Mouse (Mus musculus): Measurements from ENCODE around the gene Dnah5. TPM values are rescaled to one million over a fixed set of nuclear protein-coding genes. Genes with fewer than 3 reads are reported as not detected.
"Not testable (repeated sequence)": the region's sequence is repeated elsewhere in the genome, so short reads cannot be mapped to it uniquely, and the experiment has no call there.

Dnah5 gene
- polyA plus RNA-seq, 1 experiment from 2014 or later = 0.08 TPM

- not testable (repeated sequence) for H3K4me1 ChIP-seq; H3K4me2 ChIP-seq; H3K36me3 ChIP-seq (ENCODE audit: poor library complexity, severe bottlenecking); H3K9me3 ChIP-seq (replicated peaks); ATAC-seq; H3K27ac ChIP-seq; H3K9ac ChIP-seq; H3K4me3 ChIP-seq; H3K27me3 ChIP-seq
These were observed 190.2 kb downstream of the Dnah5 start for GRCm38 (mm10) chr15:28393723-28394122.

DNA sequence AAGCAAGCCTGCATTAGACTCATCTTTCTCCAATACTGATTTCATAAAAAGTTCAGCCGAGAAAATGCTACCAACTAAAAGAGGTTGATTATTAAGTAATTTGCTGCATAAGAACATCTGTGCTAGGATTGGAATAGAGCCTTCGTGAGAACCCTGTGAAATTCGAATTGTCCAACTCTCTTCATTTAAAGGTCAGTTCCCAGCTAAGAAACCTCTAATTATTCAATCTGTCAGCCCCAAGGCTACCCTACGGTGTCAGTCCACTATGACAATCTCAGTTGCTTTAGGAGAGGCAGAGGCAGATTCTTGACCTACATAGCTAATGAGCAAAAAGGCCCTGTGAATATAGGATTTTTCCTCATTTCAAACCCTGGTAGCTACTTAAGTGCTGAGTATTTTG, 191.9 kb downstream of the Dnah5 start:
- H3K9ac ChIP-seq = no peak overlapping the region
- no peak overlapping the region for H3K27ac ChIP-seq
- 84% methylated on average over 4 of the region's 4 CpGs for WGBS
- H3K4me1 ChIP-seq = peaks cover 11% of the 10 kb centered on the region; the same call in 1 of the 2 replicates
- H3K36me3 ChIP-seq (ENCODE audit: poor library complexity, severe bottlenecking) = no peaks in the 10 kb centered on the region
- no peaks in the 10 kb centered on the region for H3K27me3 ChIP-seq
- H3K4me2 ChIP-seq = no peak overlapping the region
- H3K9me3 ChIP-seq (replicated peaks) = no peaks in the 10 kb centered on the region
- H3K4me3 ChIP-seq = no peak overlapping the region
- ATAC-seq = no peak

- peaks cover 11% of the 10 kb centered on the region; the same call in 1 of the 2 replicates for H3K4me1 ChIP-seq
- H3K36me3 ChIP-seq (ENCODE audit: poor library complexity, severe bottlenecking) = no peaks in the 10 kb centered on the region
- no peaks in the 10 kb centered on the region for H3K27me3 ChIP-seq
- no peaks in the 10 kb centered on the region for H3K9me3 ChIP-seq (replicated peaks)
- 68% methylated on average over 1 of the region's 1 CpGs for WGBS
- no peak overlapping the region for H3K27ac ChIP-seq
- no peak overlapping the region for H3K9ac ChIP-seq
- H3K4me3 ChIP-seq = no peak overlapping the region
- peak; percentile 54 for ATAC-seq
- no peak overlapping the region for H3K4me2 ChIP-seq
These were observed 194.9 kb downstream of the Dnah5 start for GRCm38 (mm10) chr15:28398472-28398871.

DNA sequence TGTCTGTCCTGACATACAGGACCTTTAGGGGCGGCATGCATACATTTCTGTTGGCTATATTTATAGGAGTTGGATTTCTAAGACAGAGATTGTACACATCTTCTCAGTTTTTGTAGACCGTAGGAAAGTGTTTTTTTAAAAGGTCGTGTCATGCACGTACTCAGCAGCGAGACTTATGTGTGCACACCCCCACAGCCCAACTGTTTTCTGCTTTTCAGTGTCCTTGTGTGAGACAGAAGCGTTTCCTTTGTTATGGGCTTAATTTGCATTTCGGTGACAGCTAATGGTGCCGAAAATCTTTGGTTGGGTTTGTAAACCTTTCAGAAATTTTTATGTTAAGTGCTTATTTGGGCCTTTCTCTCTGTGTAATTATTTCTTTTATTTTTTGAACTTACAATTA, 195.7 kb downstream of the Dnah5 start:
- no peak overlapping the region for H3K9ac ChIP-seq
- ATAC-seq = peak; percentile 60; the same call in 1 of the 2 replicates
- no peak overlapping the region for H3K27ac ChIP-seq
- no peaks in the 10 kb centered on the region for H3K36me3 ChIP-seq (ENCODE audit: poor library complexity, severe bottlenecking)
- H3K4me3 ChIP-seq = no peak overlapping the region
- no peak overlapping the region for H3K4me2 ChIP-seq
- no peaks in the 10 kb centered on the region for H3K27me3 ChIP-seq
- H3K9me3 ChIP-seq (replicated peaks) = no peaks in the 10 kb centered on the region
- peaks cover 11% of the 10 kb centered on the region; the same call in 1 of the 2 replicates for H3K4me1 ChIP-seq
- WGBS = 44% methylated on average over 8 of the region's 8 CpGs

DNA sequence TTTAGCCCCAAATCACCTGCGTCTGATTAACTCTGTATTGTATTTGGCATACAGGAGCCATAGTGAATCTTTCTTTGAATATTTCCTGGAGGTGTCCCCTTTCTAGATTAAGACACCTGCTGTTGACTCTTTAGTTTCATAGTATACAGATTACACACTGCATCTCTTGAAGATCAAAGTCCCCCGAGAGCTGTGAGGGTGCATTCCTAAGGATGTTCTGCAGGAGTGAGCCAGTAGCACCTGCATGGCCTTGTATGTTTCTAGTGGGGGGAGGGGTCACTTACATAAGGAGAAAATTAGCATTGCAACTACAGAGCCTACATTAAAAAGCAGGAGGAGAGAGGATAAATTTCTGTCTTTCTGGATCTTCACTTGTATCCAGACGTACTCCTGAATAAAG, 201.1 kb downstream of the Dnah5 start:
- Histone ChIP-seq H3K9ac (no peak overlapping the region), H3K9me3 (replicated peaks) (no peaks in the 10 kb centered on the region), H3K27ac (no peak overlapping the region), H3K4me1 (no peaks in the 10 kb centered on the region), H3K36me3 (ENCODE audit: poor library complexity, severe bottlenecking) (no peaks in the 10 kb centered on the region), H3K4me3 (no peak overlapping the region), H3K27me3 (no peaks in the 10 kb centered on the region), H3K4me2 (no peak overlapping the region)
- 72% methylated on average over 3 of the region's 3 CpGs for WGBS
- no peak for ATAC-seq

- Histone ChIP-seq H3K4me1 (no peaks in the 10 kb centered on the region), H3K4me3 (no peak overlapping the region), H3K36me3 (ENCODE audit: poor library complexity, severe bottlenecking) (no peaks in the 10 kb centered on the region), H3K4me2 (no peak overlapping the region), H3K27ac (no peak overlapping the region), H3K9me3 (replicated peaks) (no peaks in the 10 kb centered on the region), H3K27me3 (no peaks in the 10 kb centered on the region), H3K9ac (no peak overlapping the region)
- no peak for ATAC-seq
- WGBS = 68% methylated on average over 2 of the region's 2 CpGs
These were observed 201.6 kb downstream of the Dnah5 start for GRCm38 (mm10) chr15:28405136-28405535.

DNA sequence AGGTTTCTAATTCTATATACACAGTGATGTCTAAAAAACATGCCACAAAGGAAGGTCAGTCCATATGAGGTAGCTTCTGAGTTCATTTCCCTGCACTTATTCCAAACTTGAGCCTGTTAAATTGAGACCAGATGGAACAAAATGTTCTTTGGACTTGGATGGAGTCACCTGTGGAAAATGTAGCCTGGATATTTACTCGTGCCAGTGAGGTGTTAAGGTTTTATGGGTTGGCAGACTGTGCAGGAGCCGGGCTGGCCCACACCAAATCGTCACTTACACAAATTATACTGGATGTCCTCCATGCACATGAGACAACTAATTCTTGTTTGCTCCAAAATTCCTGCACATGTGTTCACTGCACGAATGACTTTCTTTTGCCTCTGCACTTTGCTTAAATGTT, 236.2 kb downstream of the Dnah5 start:
- no peak overlapping the region for H3K4me2 ChIP-seq
- no peaks in the 10 kb centered on the region for H3K4me1 ChIP-seq
- no peak overlapping the region for H3K4me3 ChIP-seq
- no peaks in the 10 kb centered on the region for H3K27me3 ChIP-seq
- no peak overlapping the region for H3K9ac ChIP-seq
- H3K27ac ChIP-seq = no peak overlapping the region
- ATAC-seq = no peak
- H3K36me3 ChIP-seq (ENCODE audit: poor library complexity, severe bottlenecking) = no peaks in the 10 kb centered on the region
- WGBS = 91% methylated on average over 4 of the region's 4 CpGs
- no peaks in the 10 kb centered on the region for H3K9me3 ChIP-seq (replicated peaks)

DNA sequence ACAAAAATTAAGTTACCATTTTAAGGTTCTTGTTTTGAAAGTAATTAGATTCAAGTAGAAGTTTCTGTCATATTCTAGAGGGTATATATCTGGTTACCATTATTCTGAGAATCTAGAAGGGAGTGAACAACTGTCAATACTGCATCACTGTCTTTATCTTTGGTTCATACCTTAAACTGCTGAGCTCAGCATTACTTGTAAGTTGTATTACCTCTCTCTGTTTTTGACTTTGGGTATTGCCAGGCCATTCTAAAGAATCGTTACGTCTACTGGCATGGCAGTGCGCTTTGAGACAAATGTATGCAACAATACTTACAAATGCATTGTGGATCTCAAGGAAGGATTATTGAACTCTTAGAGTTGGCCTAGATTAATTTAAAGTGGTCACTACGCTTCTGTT, 240.9 kb downstream of the Dnah5 start:
- H3K27me3 ChIP-seq = no peaks in the 10 kb centered on the region
- ATAC-seq = no peak
- no peak overlapping the region for H3K4me3 ChIP-seq
- H3K4me1 ChIP-seq = no peaks in the 10 kb centered on the region
- no peaks in the 10 kb centered on the region for H3K9me3 ChIP-seq (replicated peaks)
- H3K36me3 ChIP-seq (ENCODE audit: poor library complexity, severe bottlenecking) = no peaks in the 10 kb centered on the region
- H3K4me2 ChIP-seq = no peak overlapping the region
- H3K27ac ChIP-seq = no peak overlapping the region
- WGBS = 96% methylated on average over 4 of the region's 4 CpGs
- H3K9ac ChIP-seq = no peak overlapping the region

GRCm38 (mm10) chr15:28461091-28461778, 257.7 kb downstream of the Dnah5 start:
- not testable (repeated sequence) for H3K4me1 ChIP-seq; H3K36me3 ChIP-seq (ENCODE audit: poor library complexity, severe bottlenecking); H3K27me3 ChIP-seq; H3K4me2 ChIP-seq; H3K9me3 ChIP-seq (replicated peaks); H3K9ac ChIP-seq; ATAC-seq; H3K4me3 ChIP-seq; H3K27ac ChIP-seq
- 93% methylated on average over 2 of the region's 2 CpGs for WGBS

GRCm38 (mm10) chr15:28466591-28467247, 263.2 kb downstream of the Dnah5 start:
- WGBS = 81% methylated on average over 3 of the region's 3 CpGs
- no peak overlapping the region for H3K9ac ChIP-seq
- H3K4me2 ChIP-seq = no peak overlapping the region
- H3K4me3 ChIP-seq = no peak overlapping the region
- H3K36me3 ChIP-seq (ENCODE audit: poor library complexity, severe bottlenecking) = no peaks in the 10 kb centered on the region
- no peaks in the 10 kb centered on the region for H3K9me3 ChIP-seq (replicated peaks)
- no peaks in the 10 kb centered on the region for H3K4me1 ChIP-seq
- H3K27ac ChIP-seq = no peak overlapping the region
- ATAC-seq = peak; percentile 80; the same call in 1 of the 2 replicates
- no peaks in the 10 kb centered on the region for H3K27me3 ChIP-seq

DNA sequence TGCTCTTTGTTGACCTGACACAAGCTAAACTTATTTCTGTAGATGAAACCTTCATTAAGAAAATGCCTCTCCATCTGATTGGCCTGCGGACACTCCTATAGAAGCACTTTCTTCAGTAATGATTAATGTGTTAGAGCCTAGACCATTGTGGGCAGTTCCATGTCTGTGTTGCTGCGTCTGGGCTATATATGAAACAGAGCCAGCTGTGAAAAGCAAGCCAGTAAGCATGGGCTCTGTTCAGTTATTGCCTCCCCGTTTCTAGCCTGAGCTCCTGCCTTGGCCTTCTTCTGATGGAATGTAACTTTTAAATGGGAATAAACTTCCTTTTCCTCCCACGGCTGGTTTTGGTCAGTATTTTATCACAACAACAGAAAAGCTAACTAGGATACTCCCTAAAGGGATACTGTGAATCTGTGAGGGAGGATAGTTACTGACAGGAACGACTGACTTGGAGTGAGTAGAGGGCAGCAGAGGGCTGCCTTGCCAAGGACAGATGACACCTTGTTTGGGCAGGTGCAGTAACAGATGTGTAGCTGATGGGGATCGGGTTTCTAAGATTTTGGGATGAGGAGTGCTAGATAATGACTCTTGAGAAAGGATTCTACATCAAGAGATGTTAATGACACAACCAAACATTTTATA, 270.3 kb downstream of the Dnah5 start:
- WGBS = 78% methylated on average over 6 of the region's 6 CpGs
- no peak for ATAC-seq
- Histone ChIP-seq H3K27me3 (no peaks in the 10 kb centered on the region), H3K4me2 (no peak overlapping the region), H3K4me3 (no peak overlapping the region), H3K27ac (no peak overlapping the region), H3K9me3 (replicated peaks) (no peaks in the 10 kb centered on the region), H3K4me1 (no peaks in the 10 kb centered on the region), H3K36me3 (ENCODE audit: poor library complexity, severe bottlenecking) (no peaks in the 10 kb centered on the region), H3K9ac (no peak overlapping the region)

- 58% methylated on average over 4 of the region's 4 CpGs for WGBS
These were observed 299.3 kb downstream of the Dnah5 start for GRCm38 (mm10) chr15:28502820-28503219.

More at GRCm38 (mm10) chr15:28502820-28503219, 299.3 kb downstream of the Dnah5 start:
- Histone ChIP-seq H3K9me3 (replicated peaks) (no peaks in the 10 kb centered on the region; the same call in 1 of the 2 replicates), H3K4me2 (no peak overlapping the region), H3K27me3 (no peaks in the 10 kb centered on the region), H3K36me3 (ENCODE audit: poor library complexity, severe bottlenecking) (no peaks in the 10 kb centered on the region), H3K27ac (no peak overlapping the region), H3K4me1 (no peaks in the 10 kb centered on the region), H3K9ac (no peak overlapping the region), H3K4me3 (no peak overlapping the region)
- peak; percentile 53; the same call in 1 of the 2 replicates for ATAC-seq
